In genomic region chr5:133173155-133173723, GRCm38 (mm10) we compare ENCODE assay signal across 9 mouse cellular contexts.
A peak's percentile ranks its signal among the peaks of the same experiment; 100 is the strongest.
DNase-seq lines count a peak whose midpoint lies in the region; ATAC-seq lines count a peak whose summit lies in the region.
"Had no signal": no experiment of that assay in that cellular context is flagged by ENCODE, and none has a peak within 500 bp of the region (broad histone marks: within the 10 kb centered on the region; RNA-seq: fewer than 3 reads in every experiment).

No protein-coding gene starts in this region.

- no peak overlapping the region for H3K4me2 ChIP-seq in liver, embryonic 16.5 days (ENCODE audit: low read depth, low read length)

- H3K4me3 ChIP-seq in liver, embryonic 16.5 days (ENCODE audit: low read depth, low read length), result no peak overlapping the region

- H3K4me1 ChIP-seq in liver, embryonic 16.5 days (ENCODE audit: control insufficient read depth, low read depth, low read length), result no peaks in the 10 kb centered on the region

- 0 out of 2 replicates have a peak, but pooled peaks have one; percentile 19 for ATAC-seq in liver, embryonic 16.5 days (ENCODE audit: low read depth)
- ATAC-seq: Patski had no signal

- DNase-seq in spleen, adult 18-20 months, result peak; percentile 8 to 11
- no peak for DNase-seq in spleen, adult 12 weeks (ENCODE audit: low spot score)
- DNase-seq in embryo, embryonic 9.5 days (ENCODE audit: extremely low spot score), result peak; percentile 17
- peak; percentile 86 to 91 for DNase-seq in heart, adult 18-20 months
- peak; percentile 60 for DNase-seq in kidney, adult 9 months
- DNase-seq in right cerebral cortex, adult 2 months (ENCODE audit: low spot score in 2 of 2), result peak; percentile 39 to 51
- no peak for DNase-seq in B cell, adult 2 months

- no peak overlapping the region for H3K9ac ChIP-seq in liver, embryonic 16.5 days (ENCODE audit: low read depth, low read length)

- no peaks in the 10 kb centered on the region for H3K9me3 ChIP-seq in liver, embryonic 16.5 days (replicated peaks; ENCODE audit: control insufficient read depth, low read length)

- no peaks in the 10 kb centered on the region for H3K36me3 ChIP-seq in liver, embryonic 16.5 days (ENCODE audit: control insufficient read depth, insufficient read depth)

- H3K27ac ChIP-seq in liver, embryonic 16.5 days (ENCODE audit: low read length), result no peak overlapping the region

- H3K27me3 ChIP-seq in liver, embryonic 16.5 days (ENCODE audit: control insufficient read depth, insufficient read depth, low read depth, low read length), result no peaks in the 10 kb centered on the region
- H3K27me3 ChIP-seq: Patski had no signal

- 48% methylated on average over 6 of the region's 6 CpGs for WGBS in liver, embryonic 16.5 days (ENCODE audit: insufficient replicate concordance)

Comparison
In these comparisons a context has a peak if more than half of its experiments do, and no peak if none do; other contexts are left out.
1. DNase-seq: peak in spleen, adult 18-20 months (2 of 2), embryo, embryonic 9.5 days (single experiment), heart, adult 18-20 months (2 of 2), kidney, adult 9 months (single experiment) and right cerebral cortex, adult 2 months (2 of 2); none in spleen, adult 12 weeks (single experiment) and B cell, adult 2 months (0 of 2).